Mouse (Mus musculus): ENCODE measurements around the gene Gm49601. TPM values are rescaled to one million over a fixed set of nuclear protein-coding genes. Genes with fewer than 3 reads are reported as not detected.

The Gm49601 gene
- polyA plus RNA-seq (2014; fragmentation: Illumina TruSeq; extraction: RNeasy Lipid Tissue Mini Kit (QIAGEN cat#74804); ENCODE audit: low read depth, low replicate concordance) = 2.8 TPM

DNA sequence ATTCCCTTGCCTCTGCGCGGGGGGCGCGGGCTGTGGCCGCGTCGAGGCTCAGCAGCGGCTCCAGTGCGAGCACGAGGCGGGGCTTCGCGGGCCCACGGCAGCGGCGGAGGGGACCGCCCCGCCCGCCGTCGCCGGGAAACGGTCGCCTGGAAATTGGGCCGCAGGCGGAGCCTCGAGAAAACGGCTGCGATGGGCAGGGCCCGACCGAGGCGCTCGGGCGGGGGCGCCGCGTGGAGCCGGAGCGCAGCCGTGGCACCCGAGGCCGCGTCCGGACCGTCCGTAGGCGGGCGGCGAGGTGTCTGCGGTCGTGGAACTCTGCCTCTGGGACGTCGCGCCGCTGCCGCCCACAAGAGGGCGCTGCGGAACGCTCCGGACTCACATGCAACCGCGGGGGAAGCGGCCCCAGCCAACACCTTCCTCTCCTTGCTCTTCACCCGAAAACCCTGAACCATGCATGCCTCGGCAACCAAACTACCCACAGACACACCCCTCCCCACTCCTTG lies at the start of gene Gm49601:
TSS of gene Gm49601 (minus strand) at position 52 of the 503 bp plus-strand sequence.

GRCm38 (mm10) chr16:18629390-18630231 lies 3.4 kb upstream of the Gm49601 start, which contains the start of gene Sept5:
Sept5 (minus strand) TSS chr16:18629954.

DNA sequence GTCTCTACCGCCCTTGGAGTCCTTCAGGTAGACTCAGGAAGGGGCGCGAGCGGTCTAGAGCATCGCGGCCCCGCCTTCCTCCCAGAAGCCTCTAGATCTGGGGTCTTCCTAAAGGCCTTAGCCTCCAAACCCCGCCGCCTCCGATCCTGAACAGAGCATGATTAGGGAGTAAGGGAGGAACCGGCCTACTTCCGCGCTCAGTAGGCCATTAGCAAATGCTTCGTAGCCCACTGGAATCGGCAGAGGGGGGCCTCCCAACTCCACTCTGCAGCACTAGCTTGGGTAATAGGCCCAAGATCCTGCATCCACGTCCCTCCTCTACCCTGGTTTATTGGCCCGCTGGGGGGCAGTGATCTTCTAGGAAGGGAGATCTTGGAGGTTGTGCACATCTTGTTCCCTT lies 4.2 kb downstream of the Gm49601 start, which contains the start of gene Gp1bb:
TSS of gene Gp1bb (minus strand) at position 385 of the 400 bp plus-strand sequence.

DNA sequence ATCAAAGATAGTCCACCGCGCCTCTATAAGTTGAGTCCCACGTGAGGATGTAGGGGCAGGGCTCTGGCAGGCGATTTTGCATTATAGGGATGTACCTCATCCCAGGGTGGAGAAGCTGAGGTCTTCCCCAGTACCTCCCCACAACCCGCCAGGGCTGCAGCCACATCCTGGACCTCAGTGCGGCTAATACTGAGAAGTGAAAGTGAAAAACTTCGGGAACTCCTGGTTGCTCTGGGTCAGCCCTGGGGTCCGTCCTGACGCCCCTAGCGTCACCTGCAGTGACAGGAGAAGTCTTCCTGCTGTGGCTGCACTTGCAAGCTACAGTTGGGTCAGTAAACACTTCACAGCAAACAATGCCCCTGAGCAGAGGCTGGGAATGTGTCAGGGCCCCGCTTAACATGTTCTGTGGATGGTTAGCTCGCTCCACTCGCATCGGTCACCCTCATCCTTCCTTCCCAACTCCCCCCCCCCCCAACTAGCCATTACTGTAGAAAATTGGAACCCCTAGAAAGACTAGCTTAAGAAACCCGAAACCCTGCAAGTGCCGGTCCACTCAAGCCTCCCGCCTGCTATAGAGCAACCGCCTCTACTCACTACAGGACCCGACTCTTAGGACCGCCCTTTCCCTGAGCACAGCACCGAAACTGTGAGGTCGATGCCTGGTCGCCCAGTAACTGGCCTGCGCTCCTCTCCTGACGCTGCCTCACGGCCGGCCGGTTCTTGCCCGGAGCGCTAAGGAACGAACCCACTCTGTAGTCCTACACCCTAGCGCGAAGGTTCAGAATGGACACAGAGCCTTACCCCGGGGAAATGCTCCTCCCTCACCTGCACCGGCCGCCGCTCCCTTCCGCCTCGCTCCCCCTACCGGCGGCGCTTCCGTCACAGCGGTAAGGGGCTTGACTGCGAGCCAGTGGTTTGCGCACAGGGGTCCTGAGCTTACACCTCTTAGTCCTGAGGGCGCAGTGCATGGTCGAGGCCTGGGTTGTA lies 36.1 kb downstream of the Gm49601 start, which contains the start of gene Tbx1:
TSS of gene Tbx1 (minus strand) at position 868 of the 987 bp plus-strand sequence.

Other genes starting within 250 kb of the Gm49601 start
- gene Txnrd2, start 200.0 kb downstream of the Gm49601 start, polyA plus RNA-seq (2014; fragmentation: Illumina TruSeq; extraction: RNeasy Lipid Tissue Mini Kit (QIAGEN cat#74804); ENCODE audit: low read depth, low replicate concordance) = 45.8 TPM
- gene Comt, start 199.6 kb downstream of the Gm49601 start, polyA plus RNA-seq (2014; fragmentation: Illumina TruSeq; extraction: RNeasy Lipid Tissue Mini Kit (QIAGEN cat#74804); ENCODE audit: low read depth, low replicate concordance) = 213 TPM
- 4.4 TPM for gene Gnb1l, start 127.7 kb downstream of the Gm49601 start, polyA plus RNA-seq (2014; fragmentation: Illumina TruSeq; extraction: RNeasy Lipid Tissue Mini Kit (QIAGEN cat#74804); ENCODE audit: low read depth, low replicate concordance)
- gene Rtl10, start 127.5 kb downstream of the Gm49601 start, polyA plus RNA-seq (2014; fragmentation: Illumina TruSeq; extraction: RNeasy Lipid Tissue Mini Kit (QIAGEN cat#74804); ENCODE audit: low read depth, low replicate concordance) = 1.8 TPM
- gene Tbx1, start 35.8 kb downstream of the Gm49601 start, polyA plus RNA-seq (2014; fragmentation: Illumina TruSeq; extraction: RNeasy Lipid Tissue Mini Kit (QIAGEN cat#74804); ENCODE audit: low read depth, low replicate concordance) = 0.71 TPM
- not detected for gene Gp1bb, start 4.0 kb downstream of the Gm49601 start, polyA plus RNA-seq (2014; fragmentation: Illumina TruSeq; extraction: RNeasy Lipid Tissue Mini Kit (QIAGEN cat#74804); ENCODE audit: low read depth, low replicate concordance)
- gene Sept5, start 3.5 kb upstream of the Gm49601 start, polyA plus RNA-seq (2014; fragmentation: Illumina TruSeq; extraction: RNeasy Lipid Tissue Mini Kit (QIAGEN cat#74804); ENCODE audit: low read depth, low replicate concordance) = 5.7 TPM
- 28.2 TPM for gene Cldn5, start 150.4 kb upstream of the Gm49601 start, polyA plus RNA-seq (2014; fragmentation: Illumina TruSeq; extraction: RNeasy Lipid Tissue Mini Kit (QIAGEN cat#74804); ENCODE audit: low read depth, low replicate concordance)
- gene Ufd1, start 185.4 kb upstream of the Gm49601 start, polyA plus RNA-seq (2014; fragmentation: Illumina TruSeq; extraction: RNeasy Lipid Tissue Mini Kit (QIAGEN cat#74804); ENCODE audit: low read depth, low replicate concordance) = 56.4 TPM
- 4.1 TPM for gene Cdc45, start 185.6 kb upstream of the Gm49601 start, polyA plus RNA-seq (2014; fragmentation: Illumina TruSeq; extraction: RNeasy Lipid Tissue Mini Kit (QIAGEN cat#74804); ENCODE audit: low read depth, low replicate concordance)
- 31.7 TPM for gene 2510002D24Rik, start 210.2 kb upstream of the Gm49601 start, polyA plus RNA-seq (2014; fragmentation: Illumina TruSeq; extraction: RNeasy Lipid Tissue Mini Kit (QIAGEN cat#74804); ENCODE audit: low read depth, low replicate concordance)
- gene Gm28539, start 210.2 kb upstream of the Gm49601 start, polyA plus RNA-seq (2014; fragmentation: Illumina TruSeq; extraction: RNeasy Lipid Tissue Mini Kit (QIAGEN cat#74804); ENCODE audit: low read depth, low replicate concordance) = not detected